Mouse (Mus musculus): ENCODE results near the gene Zfp61.

The Zfp61 gene

GRCm38 (mm10) chr7:24291387-24292090, 9.5 kb downstream of the Zfp61 start:
- Histone ChIP-seq H3K9me3 (ENCODE audit: low read length) (no peaks in the 10 kb centered on the region), H3K4me1 (replicated peaks; ENCODE audit: low read depth, low read length) (peaks cover 15% of the 10 kb centered on the region), H3K4me3 (replicated peaks; ENCODE audit: low read length) (peak overlapping the region; percentile 41), H3K27me3 (ENCODE audit: insufficient read depth, low read length) (peaks cover 19% of the 10 kb centered on the region), H3K36me3 (ENCODE audit: insufficient read depth, low read length) (peaks cover 31% of the 10 kb centered on the region)
- no peak for TF ChIP-seq NANOG (IDR thresholded peaks at IDR 0.05; ENCODE audit: borderline replicate concordance, low read length)
- no peak for TF ChIP-seq CTCF (conservative IDR thresholded peaks at IDR 0.05; ENCODE audit: low read length)
- TF ChIP-seq POU5F1 (IDR thresholded peaks at IDR 0.05; ENCODE audit: borderline replicate concordance, low read length): no peak

DNA sequence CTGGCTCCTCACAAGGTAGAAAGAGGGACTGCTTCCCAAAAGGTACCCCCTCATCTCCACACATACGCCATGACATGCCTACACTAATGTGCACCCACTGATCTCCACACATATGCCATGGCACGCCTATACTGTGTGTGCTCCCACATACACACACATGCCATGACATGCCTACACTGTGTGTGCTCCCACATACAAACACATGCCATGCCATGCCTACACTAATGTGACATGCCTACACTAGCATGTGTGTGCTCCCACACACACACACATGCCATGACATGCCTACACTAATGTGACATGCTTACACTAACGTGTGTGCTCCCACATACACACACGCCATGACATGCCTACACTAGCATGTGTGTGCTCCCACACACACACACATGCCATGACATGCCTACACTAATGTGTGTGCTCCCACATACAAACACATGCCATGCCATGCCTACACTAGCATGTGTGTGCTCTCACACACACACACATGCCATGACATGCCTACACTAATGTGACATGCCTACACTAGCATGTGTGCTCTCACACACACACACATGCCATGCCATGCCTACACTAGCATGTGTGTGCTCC, 10.8 kb downstream of the Zfp61 start:
- TF ChIP-seq NANOG (IDR thresholded peaks at IDR 0.05; ENCODE audit: borderline replicate concordance, low read length) (no peak), CTCF (conservative IDR thresholded peaks at IDR 0.05; ENCODE audit: low read length) (no peak), POU5F1 (IDR thresholded peaks at IDR 0.05; ENCODE audit: borderline replicate concordance, low read length) (no peak)

DNA sequence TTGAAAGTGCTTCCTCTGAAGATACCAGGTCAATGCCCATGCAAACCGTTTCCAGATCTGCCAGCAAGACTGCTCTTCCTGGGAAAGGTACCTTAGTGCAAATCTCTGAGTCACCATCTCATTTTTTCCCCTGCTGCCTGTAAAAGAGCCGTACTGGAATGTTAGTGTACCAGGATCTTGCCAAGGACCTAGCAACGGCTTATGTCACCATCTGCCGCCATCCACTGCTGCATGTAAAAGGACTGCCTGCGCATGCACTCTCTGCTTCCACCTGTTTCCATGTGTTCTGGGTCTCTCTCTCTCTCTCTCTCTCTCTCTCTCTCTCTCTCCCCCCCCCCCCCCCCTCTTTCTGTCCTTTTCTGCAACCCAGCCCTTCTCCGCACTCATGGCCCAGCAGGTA, 12.5 kb downstream of the Zfp61 start:
- H3K9me3 ChIP-seq (ENCODE audit: low read length): no peaks in the 10 kb centered on the region
- H3K4me3 ChIP-seq (replicated peaks; ENCODE audit: low read length): no peak overlapping the region
- peaks cover 15% of the 10 kb centered on the region for H3K4me1 ChIP-seq (replicated peaks; ENCODE audit: low read depth, low read length)
- TF ChIP-seq POU5F1 (IDR thresholded peaks at IDR 0.05; ENCODE audit: borderline replicate concordance, low read length) (no peak), CTCF (conservative IDR thresholded peaks at IDR 0.05; ENCODE audit: low read length) (no peak), NANOG (IDR thresholded peaks at IDR 0.05; ENCODE audit: borderline replicate concordance, low read length) (no peak)
- H3K27me3 ChIP-seq (ENCODE audit: insufficient read depth, low read length): peaks cover 19% of the 10 kb centered on the region
- H3K36me3 ChIP-seq (ENCODE audit: insufficient read depth, low read length): 0 out of 2 replicates have a peak, but pooled peaks cover 9% of the 10 kb centered on the region

More for the DNA sequence above, 10.8 kb downstream of the Zfp61 start:
- Histone ChIP-seq H3K27me3 (ENCODE audit: insufficient read depth, low read length) (peaks cover 19% of the 10 kb centered on the region), H3K4me3 (replicated peaks; ENCODE audit: low read length) (no peak overlapping the region), H3K9me3 (ENCODE audit: low read length) (no peaks in the 10 kb centered on the region), H3K36me3 (ENCODE audit: insufficient read depth, low read length) (peaks cover 17% of the 10 kb centered on the region), H3K4me1 (replicated peaks; ENCODE audit: low read depth, low read length) (peaks cover 15% of the 10 kb centered on the region)

GRCm38 (mm10) chr7:24287670-24288069, 13.4 kb downstream of the Zfp61 start:
- Histone ChIP-seq H3K36me3 (ENCODE audit: insufficient read depth, low read length) (0 out of 2 replicates have a peak, but pooled peaks cover 7% of the 10 kb centered on the region), H3K27me3 (ENCODE audit: insufficient read depth, low read length) (peaks cover 19% of the 10 kb centered on the region), H3K9me3 (ENCODE audit: low read length) (no peaks in the 10 kb centered on the region), H3K4me3 (replicated peaks; ENCODE audit: low read length) (no peak overlapping the region), H3K4me1 (replicated peaks; ENCODE audit: low read depth, low read length) (peaks cover 15% of the 10 kb centered on the region)
- TF ChIP-seq NANOG (IDR thresholded peaks at IDR 0.05; ENCODE audit: borderline replicate concordance, low read length) (no peak), CTCF (conservative IDR thresholded peaks at IDR 0.05; ENCODE audit: low read length) (peak; percentile 45), POU5F1 (IDR thresholded peaks at IDR 0.05; ENCODE audit: borderline replicate concordance, low read length) (no peak)

DNA sequence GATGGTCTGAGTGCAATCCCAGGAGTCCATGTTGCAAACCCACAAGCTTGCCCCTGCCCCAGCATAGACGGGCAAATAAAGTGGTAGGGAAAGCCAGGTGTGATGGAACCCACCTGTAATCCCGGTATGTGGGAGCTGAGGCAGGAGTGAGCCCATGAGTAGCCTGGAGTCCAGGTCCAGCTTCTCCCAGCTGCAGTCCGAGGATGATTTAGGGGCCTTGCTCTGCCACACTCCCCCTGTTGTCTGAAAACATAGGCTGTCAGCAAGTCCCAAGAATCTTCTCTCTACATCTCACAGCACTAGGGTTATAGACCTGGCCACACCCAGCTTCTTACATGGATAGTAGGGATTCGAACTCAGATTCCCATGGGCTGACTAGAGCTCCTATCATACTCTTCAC, 14.1 kb downstream of the Zfp61 start:
- H3K9me3 ChIP-seq (ENCODE audit: low read length): no peaks in the 10 kb centered on the region
- peaks cover 14% of the 10 kb centered on the region for H3K27me3 ChIP-seq (ENCODE audit: insufficient read depth, low read length)
- TF ChIP-seq POU5F1 (IDR thresholded peaks at IDR 0.05; ENCODE audit: borderline replicate concordance, low read length) (no peak), CTCF (conservative IDR thresholded peaks at IDR 0.05; ENCODE audit: low read length) (no peak), NANOG (IDR thresholded peaks at IDR 0.05; ENCODE audit: borderline replicate concordance, low read length) (no peak)
- peaks cover 12% of the 10 kb centered on the region for H3K4me1 ChIP-seq (replicated peaks; ENCODE audit: low read depth, low read length)
- H3K4me3 ChIP-seq (replicated peaks; ENCODE audit: low read length): no peak overlapping the region
- H3K36me3 ChIP-seq (ENCODE audit: insufficient read depth, low read length): 0 out of 2 replicates have a peak, but pooled peaks cover 7% of the 10 kb centered on the region

- Histone ChIP-seq H3K36me3 (ENCODE audit: insufficient read depth, low read length) (0 out of 2 replicates have a peak, but pooled peaks cover 2% of the 10 kb centered on the region), H3K4me3 (replicated peaks; ENCODE audit: low read length) (no peak overlapping the region), H3K9me3 (ENCODE audit: low read length) (no peaks in the 10 kb centered on the region), H3K4me1 (replicated peaks; ENCODE audit: low read depth, low read length) (peaks cover 11% of the 10 kb centered on the region), H3K27me3 (ENCODE audit: insufficient read depth, low read length) (peaks cover 8% of the 10 kb centered on the region)
- no peak for TF ChIP-seq POU5F1 (IDR thresholded peaks at IDR 0.05; ENCODE audit: borderline replicate concordance, low read length)
- peak; percentile 19; the same call in 1 of the 2 replicates for TF ChIP-seq CTCF (conservative IDR thresholded peaks at IDR 0.05; ENCODE audit: low read length)
- no peak for TF ChIP-seq NANOG (IDR thresholded peaks at IDR 0.05; ENCODE audit: borderline replicate concordance, low read length)
Measured at GRCm38 (mm10) chr7:24286090-24286489, 14.9 kb downstream of the Zfp61 start.

DNA sequence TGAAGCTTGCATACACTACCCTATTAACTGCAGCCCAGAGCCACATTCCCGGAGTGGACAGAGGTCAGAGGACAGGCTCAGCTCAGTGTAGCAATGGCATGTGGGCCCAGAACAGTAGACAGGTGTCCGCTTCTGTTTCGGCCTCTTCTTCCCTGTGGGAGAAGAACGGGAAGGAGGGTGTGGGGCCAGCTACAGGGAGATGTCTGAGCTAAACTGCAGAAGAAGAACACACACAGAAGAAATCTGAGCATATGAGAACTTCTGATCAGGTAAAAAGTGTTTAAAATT, 20.2 kb downstream of the Zfp61 start:
- 0 out of 2 replicates have a peak, but pooled peaks cover 3% of the 10 kb centered on the region for H3K36me3 ChIP-seq (ENCODE audit: insufficient read depth, low read length)
- H3K9me3 ChIP-seq (ENCODE audit: low read length): no peaks in the 10 kb centered on the region
- peak overlapping the region; percentile 70 for H3K4me3 ChIP-seq (replicated peaks; ENCODE audit: low read length)
- no peaks in the 10 kb centered on the region for H3K27me3 ChIP-seq (ENCODE audit: insufficient read depth, low read length)
- H3K4me1 ChIP-seq (replicated peaks; ENCODE audit: low read depth, low read length): peaks cover 42% of the 10 kb centered on the region
- TF ChIP-seq NANOG (IDR thresholded peaks at IDR 0.05; ENCODE audit: borderline replicate concordance, low read length) (no peak), POU5F1 (IDR thresholded peaks at IDR 0.05; ENCODE audit: borderline replicate concordance, low read length) (no peak), CTCF (conservative IDR thresholded peaks at IDR 0.05; ENCODE audit: low read length) (no peak)

- no peaks in the 10 kb centered on the region for H3K9me3 ChIP-seq (ENCODE audit: low read length)
- H3K4me1 ChIP-seq (replicated peaks; ENCODE audit: low read depth, low read length): peaks cover 42% of the 10 kb centered on the region
- peak overlapping the region; percentile 70 for H3K4me3 ChIP-seq (replicated peaks; ENCODE audit: low read length)
- no peaks in the 10 kb centered on the region for H3K27me3 ChIP-seq (ENCODE audit: insufficient read depth, low read length)
- 0 out of 2 replicates have a peak, but pooled peaks cover 3% of the 10 kb centered on the region for H3K36me3 ChIP-seq (ENCODE audit: insufficient read depth, low read length)
- TF ChIP-seq NANOG (IDR thresholded peaks at IDR 0.05; ENCODE audit: borderline replicate concordance, low read length): no peak
- TF ChIP-seq POU5F1 (IDR thresholded peaks at IDR 0.05; ENCODE audit: borderline replicate concordance, low read length): no peak
- TF ChIP-seq CTCF (conservative IDR thresholded peaks at IDR 0.05; ENCODE audit: low read length): no peak
Measured at GRCm38 (mm10) chr7:24280031-24280857, 20.8 kb downstream of the Zfp61 start.

Measured in E14TG2a.4 (cell line).